Mouse (Mus musculus) liver, adult 2 months (tissue): ENCODE data around the gene Vtcn1. TPM values are rescaled to one million over a fixed set of nuclear protein-coding genes. Genes with fewer than 3 reads are reported as not detected.

Source experiments
- DNase-seq: peaks from one replicate; pipeline ENCODE4 v3.0.0-alpha.2; 2011; ENCODE audit warnings: low read depth, low spot score; ENCODE audit errors: extremely low read depth
- H3K27ac ChIP-seq: fragments of 200-500 bp; replicated peaks from 2 replicates; pipeline ENCODE4 v1.5.1; 2012; ENCODE audit warnings: low read depth, mild to moderate bottlenecking, control low read depth, inconsistent platforms, low read length; ENCODE audit not compliant: insufficient read depth
- H3K27me3 ChIP-seq: fragments of 200-500 bp; 2 replicates; pipeline ENCODE4 v1.6.1; 2012; ENCODE audit warnings: mild to moderate bottlenecking, moderate library complexity, low read length, inconsistent platforms; ENCODE audit not compliant: control insufficient read depth, insufficient read depth
- H3K36me3 ChIP-seq: fragments of 200-500 bp; 2 replicates; pipeline ENCODE4 v1.6.1; 2012; ENCODE audit warnings: low read length, inconsistent platforms; ENCODE audit not compliant: control insufficient read depth, insufficient read depth
- H3K4me1 ChIP-seq: fragments of 200-500 bp; 2 replicates; pipeline ENCODE4 v1.6.1; 2011; ENCODE audit warnings: low read length; ENCODE audit not compliant: control insufficient read depth, insufficient read depth
- H3K4me3 ChIP-seq: fragments of 200-500 bp; 2 replicates; pipeline ENCODE4 v1.5.1; 2011; ENCODE audit warnings: low read depth, mild to moderate bottlenecking, control low read depth, low read length, moderate library complexity; ENCODE audit not compliant: insufficient read depth
- H3K79me2 ChIP-seq: fragments of 200-500 bp; 2 replicates; pipeline ENCODE4 v1.6.1; 2012; ENCODE audit warnings: inconsistent platforms, mild to moderate bottlenecking, low read length, moderate library complexity; ENCODE audit not compliant: control insufficient read depth, insufficient read depth
- H3K9ac ChIP-seq: fragments of 200-500 bp; 2 replicates; pipeline ENCODE4 v1.6.1; 2012; ENCODE audit warnings: low read depth, mild to moderate bottlenecking, control low read depth, inconsistent platforms, low read length
- CTCF ChIP-seq: fragments of 200-500 bp; IDR thresholded peaks from 2 replicates; pipeline ENCODE4 v1.5.1; 2011; ENCODE audit warnings: low read depth, low read length, control low read depth
- POLR2A ChIP-seq: fragments of 200-500 bp; IDR thresholded peaks from 2 replicates; pipeline ENCODE4 v1.6.1; 2011; ENCODE audit warnings: low read length, control low read depth; ENCODE audit not compliant: insufficient read depth; ENCODE audit errors: extremely low read depth
- WGBS: fragments of 180-500 bp; shearing (Covaris S2); methylation state at CpG from one replicate; pipeline ENCODE4 v1.1.7; 2018; 5-methylcytosine and 5-hydroxymethylcytosine counted together
- polyA plus RNA-seq: library from polyadenylated mRNA; depleted of rRNA; stranded (reverse); fragments of >200 nt; gene quantifications from 2 replicates; pipeline ENCODE4 v1.2.3, GENCODE M21; 2012
- total RNA-seq: library from RNA; depleted of rRNA; stranded (reverse); fragments of >200 nt; gene quantifications from 2 replicates; pipeline ENCODE4 v1.2.3, GENCODE M21; 2014

Gene Vtcn1
- total and polyA plus RNA-seq, 2 experiments = 0.55 to 0.61 TPM

- Histone ChIP-seq H3K79me2 (no peaks in the 10 kb centered on the region), H3K36me3 (no peaks in the 10 kb centered on the region), H3K4me1 (peaks cover 7% of the 10 kb centered on the region), H3K27me3 (no peaks in the 10 kb centered on the region), H3K9ac (no peak overlapping the region), H3K27ac (no peak overlapping the region), H3K4me3 (no peak overlapping the region)
- WGBS = 87% methylated on average over 4 of the region's 4 CpGs
- DNase-seq = no peak
- TF ChIP-seq CTCF = no peak
- TF ChIP-seq POLR2A = no peak
Measured at GRCm38 (mm10) chr3:100796571-100796970, 28.7 kb upstream of the Vtcn1 start.

- WGBS = 73% methylated on average over 6 of the region's 6 CpGs
- Histone ChIP-seq H3K36me3 (no peaks in the 10 kb centered on the region), H3K27me3 (no peaks in the 10 kb centered on the region), H3K9ac (no peak overlapping the region), H3K4me3 (no peak overlapping the region), H3K27ac (no peak overlapping the region), H3K79me2 (no peaks in the 10 kb centered on the region), H3K4me1 (peaks cover 7% of the 10 kb centered on the region)
- TF ChIP-seq CTCF (no peak), POLR2A (no peak)
- DNase-seq = peak; percentile 57
Measured at GRCm38 (mm10) chr3:100797166-100798145, 27.8 kb upstream of the Vtcn1 start.

- Histone ChIP-seq H3K36me3 (no peaks in the 10 kb centered on the region), H3K9ac (no peak overlapping the region), H3K4me1 (peaks cover 7% of the 10 kb centered on the region), H3K79me2 (no peaks in the 10 kb centered on the region), H3K27ac (no peak overlapping the region), H3K27me3 (no peaks in the 10 kb centered on the region), H3K4me3 (no peak overlapping the region)
- no peak for DNase-seq
- WGBS = 73% methylated on average over 3 of the region's 3 CpGs
- TF ChIP-seq CTCF (no peak), POLR2A (no peak)
Measured at GRCm38 (mm10) chr3:100798872-100799422, 26.3 kb upstream of the Vtcn1 start.

- H3K9ac ChIP-seq = no peak overlapping the region
- DNase-seq = no peak
- H3K79me2 ChIP-seq = no peaks in the 10 kb centered on the region
- H3K36me3 ChIP-seq = no peaks in the 10 kb centered on the region
- H3K4me3 ChIP-seq = no peak overlapping the region; the same call in 1 of the 2 replicates
- no peaks in the 10 kb centered on the region for H3K27me3 ChIP-seq
- H3K27ac ChIP-seq = no peak overlapping the region
- no peak for TF ChIP-seq CTCF
- no peaks in the 10 kb centered on the region; the same call in 1 of the 2 replicates for H3K4me1 ChIP-seq
- WGBS = 70% methylated on average over 1 of the region's 1 CpGs
Measured at GRCm38 (mm10) chr3:100804975-100805374, 20.3 kb upstream of the Vtcn1 start.

GRCm38 (mm10) chr3:100805925-100806324 lies 19.3 kb upstream of the Vtcn1 start:
- Histone ChIP-seq H3K36me3 (no peaks in the 10 kb centered on the region), H3K27ac (no peak overlapping the region), H3K4me3 (no peak overlapping the region), H3K4me1 (peaks cover 1% of the 10 kb centered on the region; the same call in 1 of the 2 replicates), H3K79me2 (no peaks in the 10 kb centered on the region), H3K9ac (no peak overlapping the region), H3K27me3 (no peaks in the 10 kb centered on the region)
- DNase-seq = no peak
- TF ChIP-seq CTCF (no peak), POLR2A (no peak)
- 77% methylated on average over 6 of the region's 6 CpGs for WGBS
